Mouse (Mus musculus): ENCODE measurements around the gene Slco1a5.
"Not testable (repeated sequence)": the region's sequence is repeated elsewhere in the genome, so short reads cannot be mapped to it uniquely, and the experiment has no call there.

Slco1a5 gene

DNA sequence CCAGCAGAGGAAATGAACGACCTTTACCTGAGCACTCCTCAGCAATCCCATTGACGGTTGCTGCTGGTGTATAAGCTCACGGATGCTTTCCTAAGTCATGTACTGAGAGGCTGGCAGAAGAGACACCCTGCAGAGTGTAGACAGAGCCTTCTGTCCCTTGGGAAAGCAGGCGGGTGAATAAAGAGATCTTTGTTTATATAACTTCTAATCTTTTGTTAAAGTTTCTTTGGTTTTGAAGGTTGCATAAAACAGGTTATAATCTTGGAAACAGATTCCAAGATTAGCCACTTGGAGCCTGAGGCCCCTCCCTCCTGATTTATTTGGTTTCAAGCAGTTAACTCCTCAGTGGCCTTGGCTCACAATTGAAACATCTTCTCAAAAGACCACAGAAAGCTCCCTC is at the start of gene Slco1a5:
Gene Slco1a5, minus strand, starts transcription at position 101 of the 400 bp plus-strand sequence.
- no peak for DNase-seq (ENCODE audit: low spot score)

DNA sequence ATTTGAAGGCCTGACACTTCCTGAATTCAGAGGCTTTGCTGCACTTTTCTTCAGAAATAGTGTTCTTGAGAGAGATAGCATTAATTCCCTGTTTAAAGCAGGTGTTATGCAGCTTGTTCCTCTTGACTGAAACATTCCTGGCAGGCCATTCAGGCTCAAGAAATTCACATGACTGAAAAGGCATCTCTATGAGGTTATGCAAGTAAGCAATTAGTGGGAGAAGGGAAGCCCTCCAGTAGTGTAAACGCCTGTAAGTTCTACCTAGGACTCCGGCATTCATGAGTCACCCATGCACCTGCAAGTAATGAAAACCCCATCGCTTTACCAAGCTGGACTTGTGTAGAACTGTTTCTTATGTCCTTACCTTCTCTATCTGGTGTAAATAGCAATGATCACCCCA is 46.8 kb upstream of the Slco1a5 start:
- no peak for DNase-seq (ENCODE audit: low spot score)

GRCm38 (mm10) chr6:142367565-142367964 is 44.8 kb upstream of the Slco1a5 start:
- no peak for DNase-seq (ENCODE audit: low spot score)

DNA sequence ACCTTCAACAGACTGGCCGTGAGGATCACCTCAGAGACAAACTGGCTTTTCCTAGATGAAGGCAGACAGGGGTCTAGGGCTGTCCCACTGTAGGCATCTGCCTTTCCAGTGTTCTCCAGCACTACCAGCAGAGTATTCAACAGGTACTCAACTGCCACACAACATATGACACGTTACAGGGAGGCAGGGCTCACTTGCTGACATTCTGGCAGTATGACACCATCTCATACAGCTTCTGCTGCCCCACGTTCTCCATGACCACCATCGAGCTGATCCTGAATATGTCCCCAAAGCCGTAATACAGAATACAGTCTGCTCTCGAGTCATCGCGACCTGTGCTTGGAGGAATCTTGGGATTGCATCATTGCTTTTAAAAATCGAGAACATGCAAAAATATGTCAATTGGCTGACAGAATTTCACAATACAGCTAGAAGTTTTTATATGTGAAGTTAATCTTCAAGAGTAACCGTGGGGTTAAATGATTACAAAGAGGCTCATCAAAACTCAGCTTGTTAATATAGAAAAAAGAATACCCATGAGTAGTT is 43.8 kb upstream of the Slco1a5 start:
- no peak for DNase-seq (ENCODE audit: low spot score)

DNA sequence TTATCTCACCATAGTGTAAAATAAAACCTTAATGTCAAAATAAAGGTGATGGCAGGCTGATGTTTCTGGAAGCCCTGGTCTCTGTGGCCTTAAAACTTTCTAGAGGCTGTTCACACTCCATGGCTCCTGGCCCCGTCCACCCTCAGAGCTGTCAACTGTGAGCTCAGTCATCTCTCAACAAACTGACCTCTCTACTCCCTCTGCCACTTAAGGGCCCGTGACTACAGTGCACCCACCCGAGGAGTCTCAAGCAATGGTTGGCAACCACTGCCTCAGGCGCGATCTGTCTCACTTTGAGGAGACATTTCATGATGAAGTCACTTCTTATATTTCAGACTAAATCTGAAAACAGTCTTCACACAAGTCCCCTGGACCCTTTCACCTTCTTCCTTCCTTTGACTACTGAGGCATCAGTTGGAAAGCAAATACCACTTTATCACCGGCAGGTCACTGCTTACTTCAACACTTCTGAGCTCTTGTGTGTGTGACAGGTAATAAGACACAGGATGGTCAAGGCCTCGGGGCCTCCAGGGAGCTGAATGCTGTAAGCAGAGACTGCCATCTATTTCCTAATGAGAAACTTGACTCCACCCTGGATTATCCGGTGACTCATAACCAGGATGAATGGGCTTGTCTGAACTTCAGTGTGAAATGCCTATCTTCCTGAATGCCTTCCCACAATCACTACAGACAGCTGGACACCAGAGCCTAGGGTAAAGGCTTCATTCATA is 43.1 kb upstream of the Slco1a5 start:
- no peak for DNase-seq (ENCODE audit: low spot score)

DNA sequence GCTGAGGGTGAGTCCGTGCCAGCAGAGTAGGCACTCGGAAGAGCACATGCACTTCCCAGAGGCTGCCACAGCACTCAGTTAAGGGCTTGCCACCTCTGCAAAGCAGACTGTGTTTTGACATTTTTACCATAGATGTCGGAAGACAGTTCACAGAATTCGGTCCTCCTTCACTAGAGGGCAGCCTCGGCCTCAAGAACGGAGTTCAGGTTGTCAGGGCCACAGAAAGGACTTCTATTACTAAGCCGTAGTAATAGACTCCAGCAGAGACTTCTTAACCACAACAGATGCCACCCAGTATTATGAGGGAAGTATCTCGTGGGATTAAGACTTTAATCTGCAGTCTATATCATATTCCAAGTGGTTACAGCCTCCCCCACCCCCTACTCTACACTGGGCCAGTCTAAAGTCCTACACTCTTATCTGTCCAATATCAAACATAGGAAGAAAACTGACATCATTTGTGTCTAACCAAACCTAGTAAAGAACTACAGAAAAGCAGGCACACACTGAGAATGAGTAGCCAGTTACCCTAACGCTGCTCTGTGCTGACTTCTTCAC is 40.3 kb upstream of the Slco1a5 start:
- no peak for DNase-seq (ENCODE audit: low spot score)

- DNase-seq (ENCODE audit: low spot score), result no peak
Observed at GRCm38 (mm10) chr6:142362036-142362435, 39.3 kb upstream of the Slco1a5 start.

DNA sequence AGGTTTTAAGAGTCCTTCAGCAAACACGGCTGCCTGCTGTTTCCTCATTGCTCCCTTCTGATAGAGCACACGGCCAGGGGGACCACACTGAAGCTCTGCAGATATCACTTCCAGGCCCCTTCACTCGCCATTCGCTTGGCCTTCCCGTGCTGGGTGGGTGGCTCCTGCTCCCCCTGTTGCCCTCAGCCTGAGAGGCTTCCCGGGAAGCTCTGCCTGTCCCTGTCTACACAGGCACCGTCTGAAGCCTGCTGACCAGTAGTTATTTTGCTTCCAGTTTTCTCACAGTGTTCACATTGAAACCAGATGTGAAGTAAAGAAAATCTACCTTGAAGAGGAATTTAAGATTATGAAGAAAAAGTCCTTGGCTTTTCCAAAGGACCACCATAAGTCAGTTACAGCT is 34.3 kb upstream of the Slco1a5 start:
- DNase-seq (ENCODE audit: low spot score), result no peak

DNA sequence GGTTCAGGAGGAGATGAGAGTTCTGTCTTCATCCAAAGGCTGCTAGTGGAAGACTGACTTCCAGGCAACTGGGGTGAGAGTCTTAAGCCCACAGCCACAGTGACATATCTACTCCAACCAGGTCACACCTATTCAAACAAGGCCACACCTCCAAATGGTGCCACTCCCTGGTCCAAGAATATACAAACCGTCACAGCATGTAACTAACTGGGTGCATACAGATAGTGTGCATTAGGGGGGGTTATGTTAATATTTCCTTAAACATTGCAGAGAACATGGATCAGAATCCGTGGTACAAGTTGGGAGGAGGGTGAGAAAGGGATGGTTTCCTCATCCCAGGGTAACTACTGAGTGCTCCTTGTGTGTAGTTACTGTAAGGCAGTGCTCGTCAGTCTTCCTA is 29.3 kb upstream of the Slco1a5 start:
- not testable (repeated sequence) for DNase-seq (ENCODE audit: low spot score)

DNA sequence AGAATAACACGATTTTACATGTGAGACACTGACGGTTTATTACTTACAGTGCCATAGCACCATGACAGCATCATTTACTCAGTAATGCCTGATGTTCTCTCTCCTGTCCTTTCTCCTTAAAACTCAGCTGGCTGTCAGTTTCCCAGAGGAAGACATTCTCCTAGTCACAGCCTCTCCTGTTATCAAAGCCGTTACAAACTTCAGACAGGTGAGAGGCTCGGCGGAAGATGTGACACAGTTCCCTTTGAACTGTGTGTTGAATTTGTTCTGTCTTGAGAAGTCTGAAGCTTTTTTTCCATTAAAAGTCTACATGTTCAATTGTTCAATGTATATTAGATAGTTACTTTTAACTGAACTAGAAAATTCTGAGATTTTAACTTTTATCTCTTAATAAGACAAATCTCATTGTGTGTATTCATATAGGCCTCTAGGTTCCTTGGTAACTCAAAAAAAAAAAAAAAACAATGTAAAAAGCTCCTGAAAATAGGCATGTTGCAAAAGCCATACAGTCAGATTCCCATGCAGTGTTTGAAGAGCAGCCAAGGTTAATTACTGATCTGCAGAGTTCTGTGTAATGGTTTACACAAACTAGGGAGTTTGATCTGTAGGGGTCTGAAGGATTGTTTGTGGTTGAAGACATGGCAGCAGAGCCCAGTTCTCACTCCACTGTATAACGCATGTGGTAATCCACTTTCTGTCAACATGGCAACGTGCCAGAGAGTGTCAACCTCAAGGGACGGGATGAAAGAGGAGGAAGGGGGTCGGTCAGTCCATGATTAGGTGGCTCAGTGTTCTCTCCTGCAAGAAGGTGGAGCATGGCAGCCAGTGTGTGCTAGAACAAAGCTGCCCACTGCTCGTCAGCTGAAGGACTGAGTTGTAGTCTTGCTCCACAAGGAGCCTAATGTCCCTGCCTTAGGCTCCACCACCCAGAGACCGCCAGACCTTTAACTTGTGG is 24.9 kb upstream of the Slco1a5 start:
- DNase-seq (ENCODE audit: low spot score), result no peak

DNA sequence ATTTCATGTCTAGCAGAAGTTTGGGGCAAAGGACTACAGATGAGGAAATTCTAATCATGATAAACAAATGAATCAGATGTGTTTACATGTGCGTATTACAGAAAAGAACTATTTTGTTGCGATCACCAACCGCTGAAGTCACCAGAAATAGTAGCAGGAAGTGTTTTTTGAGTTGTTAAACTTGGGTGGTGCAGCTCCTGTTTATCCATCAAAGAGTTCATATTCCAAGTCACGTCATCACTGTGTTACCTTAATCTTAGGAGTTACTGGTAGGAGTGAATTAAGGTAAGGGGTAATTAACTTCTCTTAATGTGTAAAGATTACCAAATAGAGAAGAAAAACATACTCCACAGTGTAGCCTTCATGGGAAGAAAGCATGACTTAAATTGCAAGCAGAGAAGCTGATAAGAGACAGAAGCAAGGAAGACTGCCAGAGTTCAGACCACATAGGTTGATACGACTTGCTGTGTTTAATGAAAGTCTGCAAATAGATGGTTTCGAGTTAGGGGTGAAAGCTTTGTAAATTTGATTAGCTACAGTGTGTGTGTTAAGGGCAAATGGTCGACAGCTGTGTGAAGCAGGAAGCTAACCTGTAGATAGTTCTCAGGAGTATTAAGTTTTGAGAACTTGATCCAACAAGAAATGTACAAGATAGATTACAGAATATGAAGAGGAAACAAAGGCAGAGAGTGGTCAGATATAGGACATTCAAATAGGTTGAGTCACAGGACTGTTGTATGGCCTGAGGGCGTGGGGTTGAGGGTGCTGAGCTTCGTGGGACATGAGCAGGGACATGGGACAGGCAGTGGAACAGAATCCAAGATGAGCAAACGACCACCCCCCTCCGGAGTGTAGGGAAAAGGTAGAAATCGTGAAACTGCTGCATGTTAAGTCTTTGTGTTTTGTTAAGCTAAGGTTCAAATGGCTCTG is 23.7 kb upstream of the Slco1a5 start:
- no peak for DNase-seq (ENCODE audit: low spot score)

- peak; percentile 90 for DNase-seq (ENCODE audit: low spot score)
Observed at GRCm38 (mm10) chr6:142345440-142346038, 22.8 kb upstream of the Slco1a5 start, which contains the start of gene Pyroxd1. TSS of gene Pyroxd1 (plus strand) at chr6:142345654.

GRCm38 (mm10) chr6:142343561-142343960 is 20.8 kb upstream of the Slco1a5 start:
- DNase-seq (ENCODE audit: low spot score), result no peak

DNA sequence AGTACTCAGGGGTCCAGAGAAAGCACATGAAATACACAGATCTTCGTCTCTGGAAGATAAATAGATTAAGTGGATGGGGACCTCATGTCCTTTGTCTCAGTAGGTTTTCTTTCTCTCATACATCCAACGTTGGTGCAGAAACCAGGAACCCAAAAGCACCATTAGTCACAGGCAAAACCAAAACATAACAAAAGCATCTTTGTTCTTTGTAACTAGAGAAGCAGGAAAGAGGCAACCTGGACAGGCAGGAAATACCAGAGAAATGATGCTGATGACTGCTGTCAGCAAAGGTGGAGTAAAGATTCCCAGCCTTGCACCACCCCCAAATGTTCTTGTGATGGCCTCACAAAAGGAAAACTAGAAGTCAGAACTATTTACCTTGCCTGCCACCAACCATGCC is 16.8 kb upstream of the Slco1a5 start:
- DNase-seq (ENCODE audit: low spot score), result no peak

GRCm38 (mm10) chr6:142338961-142339360 is 16.2 kb upstream of the Slco1a5 start:
- no peak for DNase-seq (ENCODE audit: low spot score)

DNA sequence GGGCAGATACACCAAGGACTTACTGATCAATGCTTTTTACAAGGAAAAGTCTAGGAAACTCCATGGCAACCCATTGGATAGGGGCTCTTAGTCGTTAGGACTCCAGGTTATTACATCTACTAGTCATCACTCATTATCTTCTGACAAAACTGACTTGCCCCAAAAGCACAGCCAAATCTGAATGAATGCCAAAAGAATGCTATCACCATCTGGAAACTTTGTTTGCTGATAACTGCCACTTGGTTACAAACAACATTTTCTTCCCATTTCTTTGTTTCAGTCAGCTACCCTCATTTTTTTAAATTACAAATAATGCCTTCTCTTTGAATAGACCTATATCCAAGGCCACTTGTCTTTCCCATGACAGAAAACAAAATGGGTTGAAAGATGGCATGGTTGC is 6.4 kb upstream of the Slco1a5 start:
- no peak for DNase-seq (ENCODE audit: low spot score)

DNA sequence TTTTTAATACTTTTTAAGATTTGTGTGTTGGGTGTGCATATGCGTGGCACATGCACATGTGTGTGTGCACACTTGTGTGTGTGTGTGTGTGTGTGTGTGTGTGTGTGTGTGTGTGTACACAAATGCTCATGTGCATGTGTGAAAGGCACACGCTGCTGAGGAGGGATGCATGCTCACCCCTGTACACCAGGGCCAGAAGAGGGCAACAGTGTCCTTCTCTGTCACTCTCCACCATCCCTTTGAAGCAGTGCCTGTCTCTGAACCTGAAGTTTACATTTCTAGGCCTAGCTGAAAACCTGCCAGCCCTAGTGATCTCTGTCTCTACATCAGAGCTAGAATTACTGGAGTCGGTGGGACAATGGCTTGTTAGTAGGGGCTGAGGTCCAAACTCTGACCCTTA is 3.8 kb upstream of the Slco1a5 start:
- no peak for DNase-seq (ENCODE audit: low spot score)

DNA sequence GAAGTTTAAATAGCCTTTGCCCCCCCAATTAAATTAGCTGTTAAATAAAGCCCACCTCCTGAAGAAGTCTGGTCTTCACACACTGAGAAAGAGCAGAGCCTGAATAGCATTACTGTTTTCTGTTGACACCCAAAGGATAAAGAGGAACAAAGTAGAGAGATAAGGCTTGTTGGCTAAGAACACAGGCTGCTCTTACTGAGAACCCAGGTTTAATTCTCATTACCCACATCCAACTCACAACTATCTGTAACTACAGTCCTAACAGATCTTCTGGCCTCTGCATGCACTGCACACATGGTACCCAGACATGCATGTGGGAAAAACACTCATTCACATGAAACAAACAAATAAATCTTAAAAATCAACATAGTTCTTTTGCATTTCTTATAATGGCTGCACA is 5.7 kb downstream of the Slco1a5 start:
- DNase-seq (ENCODE audit: low spot score), result no peak

DNA sequence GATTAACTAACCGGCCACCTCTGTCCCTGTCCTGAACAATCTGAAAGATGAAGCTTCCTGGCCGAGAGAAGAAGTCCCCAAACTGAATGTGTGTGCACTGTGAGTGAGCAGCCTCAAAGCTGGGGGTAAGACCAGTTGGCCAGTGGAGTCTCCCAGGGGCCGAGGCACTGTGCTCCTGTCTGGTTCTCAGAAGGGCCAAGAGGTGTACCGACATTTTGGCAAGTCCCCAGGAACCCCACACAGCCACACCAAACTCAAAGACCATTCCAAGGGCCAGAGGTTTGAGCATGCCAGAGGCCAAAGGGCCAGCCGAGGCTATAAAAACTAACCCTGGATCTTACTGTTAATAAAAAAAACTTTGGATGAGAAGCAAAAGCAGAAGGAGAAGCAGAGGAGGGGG is 8.5 kb downstream of the Slco1a5 start:
- DNase-seq (ENCODE audit: low spot score), result no peak

DNA sequence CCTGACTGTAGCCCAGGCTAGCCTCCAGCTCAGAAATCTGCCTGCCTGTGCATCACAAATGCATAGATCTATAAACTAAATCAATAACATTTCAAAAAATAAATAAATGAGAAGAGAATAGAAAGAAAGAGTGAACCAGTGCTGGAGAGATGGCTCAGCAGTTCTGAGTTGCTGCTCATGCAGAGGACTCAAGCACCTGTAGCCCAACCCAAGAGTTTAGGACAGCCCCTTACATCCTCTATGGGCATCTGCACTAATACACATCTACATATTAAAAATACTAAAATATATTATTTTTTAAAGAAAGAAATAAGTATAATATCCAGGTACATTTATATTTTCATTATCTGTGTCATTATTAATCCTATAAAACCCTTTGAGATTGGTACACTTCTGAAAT is 17.7 kb downstream of the Slco1a5 start:
- no peak for DNase-seq (ENCODE audit: low spot score)

- no peak for DNase-seq (ENCODE audit: low spot score)
Observed at GRCm38 (mm10) chr6:142298098-142298497, 24.7 kb downstream of the Slco1a5 start, which contains the start of gene Iapp. TSS of gene Iapp (plus strand) at chr6:142298423.
